Mouse (Mus musculus) neural tube, embryonic 14.5 days (tissue): Measurements from ENCODE around the gene 2610044O15Rik8. TPM values are rescaled to one million over a fixed set of nuclear protein-coding genes. Genes with fewer than 3 reads are reported as not detected.
"Not testable (repeated sequence)": the region's sequence is repeated elsewhere in the genome, so short reads cannot be mapped to it uniquely, and the experiment has no call there.

Source experiments
- ATAC-seq: fragments of 200-750 bp; cut with Nextera tagmentation; 2 replicates; pipeline ENCODE4 v1.8.0; 2017; ENCODE audit warnings: low read depth, mild to moderate bottlenecking, moderate TSS enrichment, moderate library complexity
- H3K27ac ChIP-seq: fragments of 300-500 bp; sonication (generic); 2 replicates; pipeline ENCODE4 v1.5.1; 2014; ENCODE audit warnings: low read depth, mild to moderate bottlenecking, control low read depth, low read length, moderate library complexity, mixed read lengths
- H3K27me3 ChIP-seq: fragments of 300-500 bp; sonication (generic); 2 replicates; pipeline ENCODE4 v1.6.1; 2014; ENCODE audit warnings: low read length; ENCODE audit not compliant: control insufficient read depth, insufficient read depth
- H3K36me3 ChIP-seq: fragments of 300-500 bp; sonication (generic); 2 replicates; pipeline ENCODE4 v1.6.1; 2014; ENCODE audit warnings: low read length, mixed read lengths; ENCODE audit not compliant: control insufficient read depth, insufficient read depth
- H3K4me1 ChIP-seq: fragments of 300-500 bp; sonication (generic); 2 replicates; pipeline ENCODE4 v1.6.1; 2014; ENCODE audit warnings: low read length; ENCODE audit not compliant: control insufficient read depth, insufficient read depth
- H3K4me2 ChIP-seq: fragments of 300-500 bp; sonication (generic); 2 replicates; pipeline ENCODE4 v1.6.1; 2014; ENCODE audit warnings: mild to moderate bottlenecking, low read depth, low read length, control low read depth
- H3K4me3 ChIP-seq: fragments of 300-500 bp; sonication (generic); 2 replicates; pipeline ENCODE4 v1.5.1; 2014; ENCODE audit warnings: low read depth, low read length, control low read depth, mixed read lengths
- H3K9ac ChIP-seq: fragments of 300-500 bp; sonication (generic); replicated peaks from 2 replicates; pipeline ENCODE4 v1.6.1; 2014; ENCODE audit warnings: low read depth, mild to moderate bottlenecking, control low read depth, low read length, mixed read lengths
- H3K9me3 ChIP-seq: fragments of 300-500 bp; sonication (generic); 2 replicates; pipeline ENCODE4 v1.6.1; 2016; ENCODE audit warnings: low read length; ENCODE audit not compliant: control insufficient read depth
- WGBS: fragments of 180-500 bp; shearing (Covaris S2); extraction: QIAGEN DNeasy Blood & Tissue Kit; methylation state at CpG from one replicate; pipeline ENCODE4 v1.1.7; 2014; 5-methylcytosine and 5-hydroxymethylcytosine counted together
- polyA plus RNA-seq: library from polyadenylated mRNA; unstranded; fragments of >200 nt; fragmentation: Nextera tagmentation; extraction: Ambion mirVana; gene quantifications from 2 replicates; pipeline ENCODE4 v1.2.1, GENCODE M21; 2014

The 2610044O15Rik8 gene
- 28.4 and 31.4 TPM in 2 replicates for polyA plus RNA-seq

- Histone ChIP-seq H3K4me1 (peaks cover 5% of the 10 kb centered on the region), H3K4me3 (peak within 1 kb of the TSS; percentile 38), H3K27me3 (no peaks in the 10 kb centered on the region), H3K4me2 (peak within 1 kb of the TSS; percentile 69), H3K9me3 (no peaks in the 10 kb centered on the region), H3K9ac (peak within 1 kb of the TSS; percentile 52), H3K36me3 (no peaks in the 10 kb centered on the region), H3K27ac (peak within 1 kb of the TSS; percentile 56; the same call in 1 of the 2 replicates)
- 2% methylated on average over 18 of the region's 18 CpGs for WGBS
- ATAC-seq: peak; percentile 100
These were observed at the start of gene 2610044O15Rik8 for GRCm38 (mm10) chr8:129234027-129234733. TSS of gene 2610044O15Rik8 (minus strand) at chr8:129234406.

DNA sequence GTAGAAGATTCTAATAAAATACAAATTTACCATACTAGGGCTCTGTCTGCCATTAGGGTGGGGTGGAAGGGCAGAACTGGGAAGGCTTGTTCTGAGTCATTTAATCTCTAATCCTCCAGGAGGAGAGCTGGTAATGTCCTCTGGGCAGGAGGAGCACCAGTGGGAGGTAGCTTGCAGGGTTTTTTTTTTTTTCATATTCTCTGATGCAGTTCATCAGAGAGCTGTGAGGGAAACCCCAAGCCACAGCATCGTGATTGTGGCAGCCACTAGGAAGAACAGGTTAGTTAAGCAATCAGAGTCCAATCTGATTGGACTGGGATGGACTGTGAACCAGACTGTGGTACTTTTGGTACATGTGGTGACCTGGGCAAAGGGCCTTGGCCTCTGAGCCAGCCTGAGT lies 31.7 kb upstream of the 2610044O15Rik8 start:
- Histone ChIP-seq H3K36me3 (no peaks in the 10 kb centered on the region), H3K4me1 (no peaks in the 10 kb centered on the region), H3K27me3 (no peaks in the 10 kb centered on the region), H3K27ac (no peak overlapping the region), H3K4me3 (no peak overlapping the region), H3K9ac (no peak overlapping the region), H3K4me2 (no peak overlapping the region), H3K9me3 (peaks cover 10% of the 10 kb centered on the region; the same call in 1 of the 2 replicates)
- WGBS: 93% methylated on average over 1 of the region's 1 CpGs
- ATAC-seq: no peak

DNA sequence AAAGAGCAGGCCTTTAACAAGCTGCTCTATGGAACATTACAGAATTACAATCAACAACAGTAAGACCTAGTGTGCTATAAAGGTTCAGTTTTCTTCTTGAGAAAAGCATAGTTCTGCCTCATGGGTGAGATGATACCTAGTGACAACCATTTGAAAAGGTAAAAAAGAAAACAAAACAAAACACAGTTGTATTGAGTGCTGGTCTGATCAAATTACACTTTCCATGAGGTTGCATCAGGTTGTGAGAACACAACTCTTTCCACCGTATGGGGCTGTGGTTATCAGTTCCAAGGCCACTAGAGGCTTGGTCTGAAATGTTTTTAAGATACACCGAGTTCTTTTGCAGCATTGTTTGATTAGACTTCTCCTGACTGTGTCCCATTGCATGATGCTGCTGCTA lies 30.1 kb upstream of the 2610044O15Rik8 start:
- ATAC-seq: no peak
- Histone ChIP-seq H3K27ac (no peak overlapping the region), H3K4me3 (peak overlapping the region; percentile 43; the same call in 1 of the 2 replicates), H3K36me3 (no peaks in the 10 kb centered on the region), H3K4me1 (no peaks in the 10 kb centered on the region), H3K9me3 (peaks cover 10% of the 10 kb centered on the region; the same call in 1 of the 2 replicates), H3K27me3 (no peaks in the 10 kb centered on the region), H3K4me2 (peak overlapping the region; percentile 50; the same call in 1 of the 2 replicates), H3K9ac (no peak overlapping the region)
- WGBS: 74% methylated on average over 2 of the region's 2 CpGs

DNA sequence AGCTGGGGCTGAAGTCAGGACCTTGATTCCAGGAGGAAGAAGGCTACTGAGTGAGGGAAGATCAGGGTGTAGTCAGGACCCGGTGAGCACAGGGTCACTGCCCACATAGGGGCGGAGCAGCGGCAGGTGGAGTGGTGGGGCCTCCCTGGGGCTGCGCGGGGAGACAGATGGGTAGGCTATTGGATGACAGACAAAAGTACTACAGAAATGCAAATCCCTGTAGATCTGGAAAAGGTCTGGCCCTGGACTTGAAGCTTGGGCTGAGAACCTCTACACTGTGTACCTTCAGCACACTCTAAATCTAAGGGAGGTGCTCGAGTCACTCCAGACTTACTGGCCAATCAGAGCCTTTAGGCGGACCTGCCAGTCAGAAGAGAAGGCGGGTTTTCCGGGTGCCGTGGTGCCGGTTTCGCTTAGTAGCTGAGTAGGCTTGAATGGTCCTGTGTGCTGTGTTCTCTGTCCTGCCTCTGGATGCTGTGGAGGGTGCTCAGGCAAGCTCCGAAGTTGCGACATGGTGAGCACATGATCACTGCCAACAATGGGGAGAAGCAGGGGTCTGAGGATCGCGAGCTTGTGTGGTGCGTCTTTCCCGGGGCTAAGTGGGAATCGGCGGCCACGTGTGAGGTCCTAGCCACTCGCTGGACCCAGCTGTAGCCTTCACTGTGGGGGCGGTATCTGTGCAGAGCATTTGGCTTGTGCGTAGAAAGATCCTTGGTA lies 29.2 kb upstream of the 2610044O15Rik8 start:
- not testable (repeated sequence) for H3K36me3 ChIP-seq, H3K9me3 ChIP-seq, H3K4me1 ChIP-seq, H3K27ac ChIP-seq, H3K27me3 ChIP-seq
- Histone ChIP-seq H3K9ac (peak overlapping the region; percentile 41; the same call in 1 of the 2 replicates), H3K4me3 (peak overlapping the region; percentile 43), H3K4me2 (peak overlapping the region; percentile 66)
- WGBS: 2% methylated on average over 22 of the region's 24 CpGs
- peak; percentile 98 for ATAC-seq

DNA sequence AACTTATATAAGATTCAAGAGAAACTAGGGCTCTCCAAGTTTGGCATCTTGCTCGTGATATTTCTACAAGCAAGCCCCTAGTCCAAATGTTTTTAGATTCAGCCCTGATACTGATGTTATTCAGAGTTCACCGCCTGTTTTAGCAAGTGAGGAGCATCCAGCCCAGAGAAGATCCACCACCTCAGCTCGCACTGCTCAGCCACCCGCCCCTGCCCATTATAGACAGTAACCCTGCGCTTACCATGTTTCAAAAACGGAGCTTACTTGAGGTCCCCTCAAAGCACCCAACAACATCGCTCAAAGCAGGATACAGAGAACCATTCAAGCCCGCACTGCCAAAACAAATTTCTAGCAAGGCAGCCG lies 561 bp downstream of the 2610044O15Rik8 start:
- WGBS: 1% methylated on average over 9 of the region's 9 CpGs
- peak overlapping the region; percentile 69 for H3K4me2 ChIP-seq
- peak overlapping the region; percentile 52 for H3K9ac ChIP-seq
- no peak overlapping the region for H3K27ac ChIP-seq
- no peaks in the 10 kb centered on the region for H3K27me3 ChIP-seq
- no peaks in the 10 kb centered on the region for H3K9me3 ChIP-seq
- H3K4me1 ChIP-seq: peaks cover 5% of the 10 kb centered on the region
- no peak for ATAC-seq
- H3K4me3 ChIP-seq: peak overlapping the region; percentile 38
- H3K36me3 ChIP-seq: no peaks in the 10 kb centered on the region

Other genes with a start within 250 kb of the 2610044O15Rik8 start
- 0.23 TPM in 1 of 2 replicates, not detected in the other for gene Ccdc7a, start 168.9 kb downstream of the 2610044O15Rik8 start, polyA plus RNA-seq
- gene Ccdc7b, start 167.3 kb downstream of the 2610044O15Rik8 start, polyA plus RNA-seq: not detected in 2 replicates
- not detected in 2 replicates for gene Gm10999, start 102.7 kb downstream of the 2610044O15Rik8 start, polyA plus RNA-seq